ENCODE assay signal across 8 mouse cellular contexts in genomic region chr2:14711751-14712150, GRCm38 (mm10).
DNase-seq lines count a peak whose midpoint lies in the region; ATAC-seq lines count a peak whose summit lies in the region.

No protein-coding gene starts in this region.

- no peaks in the 10 kb centered on the region for H3K9me3 ChIP-seq in kidney, embryonic 16.5 days (ENCODE audit: low read length)
- no peaks in the 10 kb centered on the region for H3K9me3 ChIP-seq in forebrain, embryonic 12.5 days

- peak; percentile 61; the same call in 1 of the 2 replicates for ATAC-seq in kidney, embryonic 16.5 days (ENCODE audit: low FRiP score, low TSS enrichment)
- ATAC-seq in forebrain, embryonic 12.5 days (ENCODE audit: low FRiP score): peak; percentile 60
- ATAC-seq in megakaryocyte progenitor cell, adult 5-6 weeks (replicated peaks; ENCODE audit: poor library complexity): peak; percentile 80

- H3K27me3 ChIP-seq in kidney, embryonic 16.5 days (ENCODE audit: insufficient read depth, low read length): no peaks in the 10 kb centered on the region
- H3K27me3 ChIP-seq in forebrain, embryonic 12.5 days: no peaks in the 10 kb centered on the region

- no peak for DNase-seq in kidney, adult 18-20 months
- peak; percentile 3 for DNase-seq in MEL-GATA-1-ER (ENCODE audit: extremely low read depth, low read depth)
- DNase-seq in gastrocnemius, postnatal 4 days (ENCODE audit: low spot score in 2 of 2): no peak
- no peak for DNase-seq in adrenal gland, adult 18-20 months (ENCODE audit: low spot score in 2 of 2)
- DNase-seq in T-cell, adult 2 months (ENCODE audit: low spot score): no peak

- no peaks in the 10 kb centered on the region for H3K36me3 ChIP-seq in kidney, embryonic 16.5 days (ENCODE audit: insufficient read depth, low read length)
- no peaks in the 10 kb centered on the region for H3K36me3 ChIP-seq in forebrain, embryonic 12.5 days (replicated peaks)

- 89% methylated on average over 2 of the region's 2 CpGs for WGBS in kidney, embryonic 16.5 days
- WGBS in forebrain, embryonic 12.5 days: 94% methylated on average over 2 of the region's 2 CpGs

- no peak overlapping the region for H3K27ac ChIP-seq in kidney, embryonic 16.5 days (ENCODE audit: low read length)
- H3K27ac ChIP-seq in forebrain, embryonic 12.5 days: no peak overlapping the region

- H3K4me2 ChIP-seq in kidney, embryonic 16.5 days (replicated peaks; ENCODE audit: low read depth, low read length): no peak overlapping the region
- H3K4me2 ChIP-seq in forebrain, embryonic 12.5 days: no peak overlapping the region

- H3K4me1 ChIP-seq in kidney, embryonic 16.5 days (ENCODE audit: insufficient read depth, low read length): no peaks in the 10 kb centered on the region
- peaks cover 6% of the 10 kb centered on the region for H3K4me1 ChIP-seq in forebrain, embryonic 12.5 days

- no peak overlapping the region for H3K9ac ChIP-seq in kidney, embryonic 16.5 days (replicated peaks; ENCODE audit: low read length)
- no peak overlapping the region for H3K9ac ChIP-seq in forebrain, embryonic 12.5 days

- no peak overlapping the region for H3K4me3 ChIP-seq in kidney, embryonic 16.5 days (ENCODE audit: low read length)
- H3K4me3 ChIP-seq in forebrain, embryonic 12.5 days (replicated peaks): no peak overlapping the region
